Mouse (Mus musculus) Muller cell, postnatal 12 days (primary cell): ENCODE results near the gene Ccnt2.
A peak's percentile ranks its signal among the peaks of the same experiment; 100 is the strongest.
"Not testable (repeated sequence)": the region's sequence is repeated elsewhere in the genome, so short reads cannot be mapped to it uniquely, and the experiment has no call there.

ENCODE experiments used
- DNase-seq: peaks from one replicate; pipeline ENCODE4 v3.0.0-alpha.2; 2015; ENCODE audit errors: inconsistent ontology term

Ccnt2 gene

GRCm38 (mm10) chr1:127773803-127774500 lies at the start of gene Ccnt2:
TSS of gene Ccnt2 (plus strand) at chr1:127774164.
- DNase-seq, result peak; percentile 100

GRCm38 (mm10) chr1:127729096-127729495 lies 44.9 kb upstream of the Ccnt2 start, which contains the start of gene Acmsd:
TSS of gene Acmsd (plus strand) at chr1:127729413.
- no peak for DNase-seq

- no peak for DNase-seq
These were observed 42.9 kb upstream of the Ccnt2 start for GRCm38 (mm10) chr1:127731086-127731485.

GRCm38 (mm10) chr1:127732435-127732834 lies 41.5 kb upstream of the Ccnt2 start:
- no peak for DNase-seq

GRCm38 (mm10) chr1:127732841-127733240 lies 41.1 kb upstream of the Ccnt2 start:
- no peak for DNase-seq

DNA sequence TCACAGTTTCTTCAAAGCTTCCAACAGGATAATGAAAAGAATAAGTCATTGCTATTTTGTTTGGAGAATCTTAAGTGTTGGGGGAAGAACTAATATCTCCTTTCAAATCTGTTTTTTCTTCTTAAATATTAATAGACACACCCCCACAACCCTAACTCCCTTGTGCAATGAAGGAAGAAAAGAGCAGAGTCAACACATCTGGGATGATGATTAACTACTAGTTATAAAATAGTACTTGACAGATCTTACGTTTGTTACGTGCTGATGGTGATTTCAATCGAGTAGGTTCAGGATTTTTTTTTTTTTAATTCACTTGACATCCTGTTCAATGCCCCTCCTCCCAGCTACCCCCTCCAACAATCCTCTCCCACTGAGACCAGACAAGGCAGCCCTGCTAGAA lies 38.6 kb upstream of the Ccnt2 start:
- no peak for DNase-seq

- no peak for DNase-seq
These were observed 23.4 kb upstream of the Ccnt2 start for GRCm38 (mm10) chr1:127750401-127751102.

DNA sequence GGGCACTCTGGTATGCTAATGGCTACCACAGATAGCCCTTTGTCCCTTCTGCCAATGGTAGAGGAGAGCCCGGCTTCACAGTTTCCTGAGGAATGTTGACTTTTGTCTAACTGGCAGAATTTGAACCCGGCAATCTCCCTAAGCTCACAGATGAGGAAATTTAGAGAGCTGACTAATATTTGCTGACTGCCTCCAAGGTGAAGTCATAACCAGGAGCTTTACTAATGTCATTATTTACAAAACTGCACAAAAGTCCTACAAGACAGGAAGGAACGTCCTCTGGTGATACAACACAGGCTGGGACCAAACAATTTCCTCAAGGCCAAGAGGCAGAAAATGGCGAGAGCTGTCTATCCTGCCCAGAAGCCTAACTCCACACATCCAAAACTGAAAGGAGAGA lies 18.2 kb upstream of the Ccnt2 start:
- no peak for DNase-seq

DNA sequence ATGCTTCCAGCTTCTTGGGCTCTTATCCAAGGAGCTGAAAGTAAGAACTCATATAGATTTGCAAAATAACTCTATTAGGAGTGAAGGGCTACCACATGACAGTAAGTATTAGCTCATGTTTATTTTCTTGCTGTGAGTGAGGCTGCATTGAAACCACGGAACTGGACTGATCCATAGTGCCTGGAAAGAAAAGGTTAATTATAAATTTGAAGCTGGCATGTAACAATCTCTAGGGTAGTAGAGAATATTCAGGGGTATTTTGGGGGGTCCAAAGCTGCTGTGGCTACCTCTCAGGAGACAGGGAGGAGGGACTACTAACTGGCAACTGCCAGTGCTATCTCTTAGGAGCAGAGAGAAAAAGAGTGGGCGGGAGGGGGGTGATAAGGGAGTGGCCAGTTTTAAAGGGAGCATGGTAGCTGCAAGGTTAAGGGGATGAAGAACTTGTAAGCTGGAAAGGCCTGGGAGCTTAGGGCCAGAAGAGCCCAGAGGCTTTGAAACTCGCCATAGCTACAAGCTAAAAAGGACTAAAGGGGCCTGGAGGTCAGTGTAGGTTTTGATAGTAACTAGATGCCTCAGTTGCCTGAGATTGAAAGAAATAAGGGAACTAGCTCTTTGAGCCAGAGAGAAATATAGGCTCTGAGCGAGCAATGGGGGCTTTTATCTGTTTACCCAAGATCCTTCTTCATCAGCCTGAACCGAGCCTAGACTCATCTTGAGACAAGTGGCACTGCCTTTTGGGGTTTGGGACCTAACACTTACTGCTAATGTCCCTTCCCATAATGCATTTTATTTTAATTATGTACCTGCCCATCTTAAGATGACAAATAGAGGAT lies 17.4 kb upstream of the Ccnt2 start:
- DNase-seq, result no peak

- not testable (repeated sequence) for DNase-seq
These were observed 16.8 kb upstream of the Ccnt2 start for GRCm38 (mm10) chr1:127757164-127757545.

DNA sequence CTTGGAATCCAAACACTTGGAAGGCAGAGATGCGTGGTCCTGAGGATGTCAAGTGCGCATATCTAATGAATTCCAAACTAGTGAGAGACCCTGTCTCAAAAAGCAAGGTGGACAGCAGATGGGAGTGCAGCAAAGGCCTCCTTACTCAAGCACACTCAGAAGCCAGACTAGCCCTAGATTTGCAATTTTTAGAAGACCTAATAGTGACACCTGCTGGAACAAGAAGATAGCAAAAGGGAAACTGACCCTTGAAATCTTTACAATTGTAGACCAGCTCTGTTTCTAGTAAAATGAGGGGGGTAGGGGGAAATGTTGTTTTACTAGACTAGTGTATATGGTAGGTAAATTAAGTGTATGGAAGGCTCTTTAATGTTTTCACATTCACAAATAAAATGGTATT lies 8.5 kb upstream of the Ccnt2 start:
- peak; percentile 26 for DNase-seq

GRCm38 (mm10) chr1:127766741-127767140 lies 7.2 kb upstream of the Ccnt2 start:
- no peak for DNase-seq

- DNase-seq, result no peak
These were observed 664 bp upstream of the Ccnt2 start for GRCm38 (mm10) chr1:127773198-127773802.

DNA sequence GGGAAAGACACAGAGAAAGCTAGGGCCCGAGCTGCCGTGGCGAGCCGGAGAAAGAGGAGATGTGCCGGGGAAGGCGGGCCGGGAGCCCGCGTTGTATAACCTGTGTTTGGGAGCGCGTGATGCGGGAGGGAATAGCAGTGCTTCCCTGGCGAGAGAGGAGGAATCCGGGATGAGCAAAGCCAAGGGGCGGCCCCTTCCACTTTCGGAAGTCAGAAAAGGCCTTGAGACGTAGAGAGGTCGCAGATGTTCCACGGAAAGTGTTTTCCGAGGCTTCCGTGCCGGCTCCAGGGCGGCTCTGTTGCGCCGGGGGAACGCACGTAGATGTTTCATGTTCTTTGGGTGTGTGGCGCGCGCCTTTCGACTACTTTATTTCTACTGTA lies 527 bp downstream of the Ccnt2 start:
- DNase-seq, result no peak

GRCm38 (mm10) chr1:127775206-127775720 lies 1.3 kb downstream of the Ccnt2 start:
- DNase-seq, result no peak

- DNase-seq, result no peak
These were observed 2.3 kb downstream of the Ccnt2 start for GRCm38 (mm10) chr1:127776246-127776645.

DNA sequence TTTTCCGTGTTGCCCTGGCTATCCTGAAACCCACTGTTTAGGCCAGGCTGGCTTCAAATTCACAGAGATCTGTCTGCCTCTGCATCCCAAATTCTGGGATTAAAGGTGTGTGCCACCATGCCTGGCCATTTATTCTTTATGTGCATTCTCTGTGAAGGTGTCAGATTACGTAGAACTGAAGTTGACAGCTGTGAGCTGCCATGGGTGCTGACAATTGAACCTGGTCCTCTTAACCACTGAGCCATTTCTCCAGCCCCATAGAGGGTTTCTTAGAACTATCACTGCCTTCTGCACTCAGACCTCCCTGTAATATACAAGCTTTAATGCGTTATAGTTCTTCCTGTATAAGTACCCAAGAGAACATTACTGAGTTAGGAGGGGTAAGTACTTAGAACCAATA lies 4.6 kb downstream of the Ccnt2 start:
- no peak for DNase-seq

DNA sequence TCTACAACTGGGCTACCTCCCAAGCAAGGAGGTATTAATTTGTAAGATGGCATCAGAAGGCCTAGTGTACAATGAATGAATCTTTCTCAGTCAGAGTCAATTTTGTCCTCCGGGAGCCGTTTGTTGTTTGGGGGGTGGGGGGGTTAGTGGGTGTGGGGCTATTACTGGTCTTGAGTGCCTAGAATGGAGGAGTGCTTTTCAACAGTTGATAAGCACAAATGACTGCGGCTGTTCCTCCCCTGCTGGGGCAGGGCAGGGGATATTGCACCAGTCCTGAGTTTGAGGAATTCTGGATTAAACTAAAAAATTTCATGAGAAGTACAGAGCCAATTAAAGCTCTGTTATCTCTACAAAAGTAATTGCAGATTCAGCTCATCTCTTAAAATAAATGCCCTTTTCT lies 6.2 kb downstream of the Ccnt2 start:
- DNase-seq, result peak; percentile 7

DNA sequence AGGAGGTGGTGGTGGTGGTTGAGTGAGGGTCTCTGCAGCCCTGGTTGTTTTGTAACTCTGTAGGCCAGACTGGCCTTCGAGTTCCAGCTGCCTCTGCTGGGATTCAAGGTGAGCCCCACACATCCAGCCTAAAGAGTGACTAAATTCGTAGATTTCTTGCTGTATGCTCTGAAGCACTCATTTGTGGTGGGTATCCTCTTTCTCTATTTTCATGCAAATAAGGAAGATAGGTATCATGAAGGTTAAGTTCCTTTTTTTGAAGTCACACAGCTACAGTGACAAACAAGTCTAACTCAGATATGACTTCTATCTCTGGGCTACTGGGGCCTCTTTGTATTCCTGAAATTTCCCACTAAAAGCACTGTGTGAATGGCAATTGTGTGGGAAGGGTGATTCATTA lies 6.9 kb downstream of the Ccnt2 start:
- no peak for DNase-seq

- DNase-seq, result no peak
These were observed 9.9 kb downstream of the Ccnt2 start for GRCm38 (mm10) chr1:127783862-127784261.

GRCm38 (mm10) chr1:127785882-127786281 lies 11.9 kb downstream of the Ccnt2 start:
- DNase-seq, result no peak

- DNase-seq, result no peak
These were observed 15.0 kb downstream of the Ccnt2 start for GRCm38 (mm10) chr1:127788943-127789342.
